ENCODE assay signal across 8 mouse cellular contexts in the genomic region with DNA sequence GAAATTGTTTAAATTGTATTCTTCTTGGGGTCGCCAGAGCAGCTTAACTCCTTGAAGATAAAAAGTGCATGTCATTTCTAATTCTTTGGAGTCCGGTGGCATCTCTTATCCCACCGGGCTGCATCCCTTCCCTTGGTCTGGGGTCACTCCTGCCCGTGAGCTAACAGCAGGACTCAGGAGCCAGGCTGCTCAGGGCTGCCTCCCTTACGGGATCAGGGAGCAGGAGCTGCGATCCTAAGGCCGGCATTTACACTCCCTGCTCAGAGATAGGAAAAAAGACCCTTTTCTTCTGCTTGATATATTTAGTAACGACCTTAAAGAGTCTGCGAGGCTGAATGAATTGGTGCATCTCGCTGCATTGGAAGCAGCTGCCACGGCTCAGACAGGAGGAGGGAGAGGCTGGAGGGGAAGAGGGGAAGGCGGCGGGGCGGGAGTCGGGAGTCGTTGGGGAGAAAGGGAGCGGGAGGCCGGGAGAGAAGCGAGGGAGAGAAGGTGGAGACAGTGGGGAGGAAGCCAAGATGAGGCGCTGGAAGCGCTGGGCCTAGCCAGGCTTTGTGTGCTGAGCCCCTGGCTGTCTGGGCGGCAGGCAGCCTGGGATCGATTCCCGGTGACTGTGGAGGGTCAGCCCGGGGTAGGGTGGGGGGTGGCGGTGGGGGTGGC. TPM values are rescaled to one million over a fixed set of nuclear protein-coding genes. Genes with fewer than 3 reads are reported as not detected.
A peak's percentile ranks its signal among the peaks of the same experiment; 100 is the strongest.
DNase-seq lines count a peak whose midpoint lies in the region; ATAC-seq lines count a peak whose summit lies in the region.

No protein-coding gene starts in this region.

- DNase-seq in kidney, adult 11 months, result no peak
- DNase-seq in neural tube, embryonic 11.5 days (ENCODE audit: low spot score), result peak; percentile 56
- DNase-seq in gastrocnemius, postnatal 25 days, result no peak
- DNase-seq in T-cell, adult 2 months (ENCODE audit: low spot score), result no peak
- no peak for DNase-seq in thymus, postnatal 10 days (ENCODE audit: low spot score in 2 of 2)

- 2% methylated on average over 21 of the region's 26 CpGs for WGBS in kidney, embryonic 16.5 days
- under 1% methylated on average over 26 of the region's 26 CpGs for WGBS in embryonic facial prominence, embryonic 13.5 days
- 2% methylated on average over 26 of the region's 26 CpGs for WGBS in hindbrain, embryonic 16.5 days
- WGBS in neural tube, embryonic 11.5 days, result 2% methylated on average over 23 of the region's 26 CpGs

- H3K9ac ChIP-seq in kidney, embryonic 16.5 days (replicated peaks; ENCODE audit: low read length), result no peak overlapping the region
- H3K9ac ChIP-seq in embryonic facial prominence, embryonic 13.5 days, result peak overlapping the region; percentile 53
- peak overlapping the region; percentile 53 for H3K9ac ChIP-seq in hindbrain, embryonic 16.5 days (ENCODE audit: low read depth, low read length)
- H3K9ac ChIP-seq in neural tube, embryonic 11.5 days (ENCODE audit: low read length), result peak overlapping the region; percentile 54

- H3K4me3 ChIP-seq in kidney, embryonic 16.5 days (ENCODE audit: low read length), result peak overlapping the region; percentile 32
- H3K4me3 ChIP-seq in embryonic facial prominence, embryonic 13.5 days, result peak overlapping the region; percentile 32
- H3K4me3 ChIP-seq in hindbrain, embryonic 16.5 days (ENCODE audit: low read length), result peak overlapping the region; percentile 11; the same call in 1 of the 2 replicates
- peak overlapping the region; percentile 26 for H3K4me3 ChIP-seq in neural tube, embryonic 11.5 days (ENCODE audit: low read depth, low read length)

- no peak overlapping the region for H3K27ac ChIP-seq in kidney, embryonic 16.5 days (ENCODE audit: low read length)
- no peak overlapping the region for H3K27ac ChIP-seq in embryonic facial prominence, embryonic 13.5 days
- peak overlapping the region; percentile 14; the same call in 1 of the 2 replicates for H3K27ac ChIP-seq in hindbrain, embryonic 16.5 days (ENCODE audit: low read depth, low read length)
- H3K27ac ChIP-seq in neural tube, embryonic 11.5 days (ENCODE audit: low read depth, low read length), result peak overlapping the region; percentile 54; the same call in 1 of the 2 replicates

- no peaks in the 10 kb centered on the region for H3K9me3 ChIP-seq in kidney, embryonic 16.5 days (ENCODE audit: low read length)
- no peaks in the 10 kb centered on the region for H3K9me3 ChIP-seq in embryonic facial prominence, embryonic 13.5 days
- no peaks in the 10 kb centered on the region for H3K9me3 ChIP-seq in hindbrain, embryonic 16.5 days (ENCODE audit: control insufficient read depth, low read length)
- no peaks in the 10 kb centered on the region for H3K9me3 ChIP-seq in neural tube, embryonic 11.5 days (ENCODE audit: control insufficient read depth, low read length)

- ATAC-seq in kidney, embryonic 16.5 days (ENCODE audit: low FRiP score, low TSS enrichment), result peak; percentile 39; the same call in 1 of the 2 replicates
- no peak for ATAC-seq in embryonic facial prominence, embryonic 13.5 days (ENCODE audit: insufficient number of reproducible peaks, insufficient read depth, low FRiP score, low TSS enrichment, low read depth)
- ATAC-seq in hindbrain, embryonic 16.5 days, result peak; percentile 70
- ATAC-seq in neural tube, embryonic 11.5 days (ENCODE audit: insufficient read depth, low FRiP score, low TSS enrichment), result peak; percentile 67

- peaks cover 35% of the 10 kb centered on the region for H3K27me3 ChIP-seq in kidney, embryonic 16.5 days (ENCODE audit: insufficient read depth, low read length)
- H3K27me3 ChIP-seq in embryonic facial prominence, embryonic 13.5 days, result peaks cover 60% of the 10 kb centered on the region
- no peaks in the 10 kb centered on the region for H3K27me3 ChIP-seq in hindbrain, embryonic 16.5 days (replicated peaks; ENCODE audit: control insufficient read depth, insufficient read depth, low read length)
- peaks cover 5% of the 10 kb centered on the region for H3K27me3 ChIP-seq in neural tube, embryonic 11.5 days (ENCODE audit: control insufficient read depth, insufficient read depth, low read length)

- no peaks in the 10 kb centered on the region; the same call in 1 of the 2 replicates for H3K4me1 ChIP-seq in kidney, embryonic 16.5 days (ENCODE audit: insufficient read depth, low read length)
- peaks cover 13% of the 10 kb centered on the region for H3K4me1 ChIP-seq in embryonic facial prominence, embryonic 13.5 days
- H3K4me1 ChIP-seq in hindbrain, embryonic 16.5 days (ENCODE audit: control insufficient read depth, insufficient read depth, low read depth, low read length), result peaks cover 19% of the 10 kb centered on the region
- H3K4me1 ChIP-seq in neural tube, embryonic 11.5 days (ENCODE audit: control insufficient read depth, insufficient read depth, low read length), result peaks cover 5% of the 10 kb centered on the region; the same call in 1 of the 2 replicates

- H3K4me2 ChIP-seq in kidney, embryonic 16.5 days (replicated peaks; ENCODE audit: low read depth, low read length), result peak overlapping the region; percentile 51
- peak overlapping the region; percentile 59 for H3K4me2 ChIP-seq in embryonic facial prominence, embryonic 13.5 days
- peak overlapping the region; percentile 48 for H3K4me2 ChIP-seq in hindbrain, embryonic 16.5 days (ENCODE audit: low read length)
- H3K4me2 ChIP-seq in neural tube, embryonic 11.5 days (ENCODE audit: low read depth), result peak overlapping the region; percentile 46

- H3K36me3 ChIP-seq in kidney, embryonic 16.5 days (ENCODE audit: insufficient read depth, low read length), result no peaks in the 10 kb centered on the region
- H3K36me3 ChIP-seq in embryonic facial prominence, embryonic 13.5 days, result no peaks in the 10 kb centered on the region
- no peaks in the 10 kb centered on the region for H3K36me3 ChIP-seq in hindbrain, embryonic 16.5 days (ENCODE audit: control insufficient read depth, insufficient read depth, low read length)
- H3K36me3 ChIP-seq in neural tube, embryonic 11.5 days (ENCODE audit: control insufficient read depth, insufficient read depth, low read length), result no peaks in the 10 kb centered on the region

RNA-seq across cellular contexts. Expression of gene Crtac1, which starts 51.1 kb away (rescaled TPM):
- polyA plus RNA-seq in kidney, embryonic 16.5 days (2015; fragmentation: Nextera tagmentation; extraction: Ambion mirVana), result 6.0 and 6.2 TPM in 2 replicates
- 8.8 and 9.9 TPM in 2 replicates for polyA plus RNA-seq in embryonic facial prominence, embryonic 13.5 days (2015; fragmentation: Nextera tagmentation; extraction: Ambion mirVana)
- 44.3 and 50.2 TPM in 2 replicates for polyA plus RNA-seq in hindbrain, embryonic 16.5 days (2015; fragmentation: Nextera tagmentation; extraction: Ambion mirVana)
- polyA plus RNA-seq in neural tube, embryonic 11.5 days (2014; fragmentation: Nextera tagmentation; extraction: Ambion mirVana), result 35.0 and 35.5 TPM in 2 replicates
- under 1 TPM in 1 of 2 experiments, not detected in 1; 0.29 TPM for total RNA-seq in gastrocnemius, postnatal 25 days (2021)

Comparison
In these comparisons a context has a peak if more than half of its experiments do, and no peak if none do; other contexts are left out.
1. H3K27ac ChIP-seq: peak in hindbrain, embryonic 16.5 days (single experiment) and neural tube, embryonic 11.5 days (single experiment); none in kidney, embryonic 16.5 days (single experiment) and embryonic facial prominence, embryonic 13.5 days (single experiment).
2. Peak in every context shown above with its lines, with median percentiles within 50 percentile points of each other: H3K4me2 ChIP-seq and H3K4me3 ChIP-seq.